Mouse (Mus musculus) hindbrain, embryonic 16.5 days (tissue): ENCODE measurements at regions not wholly inside any gene's neighbourhood (a gene's known extent, or its start where the extent isn't known, plus 50 kb on each side); places are given as distances from the start of the nearest gene placed in this dataset.

Experiments used
- ATAC-seq: fragments of 200-750 bp; cut with Nextera tagmentation; 2 replicates; pipeline ENCODE4 v1.8.0; 2017; ENCODE audit warnings: moderate TSS enrichment, moderate library complexity
- H3K27ac ChIP-seq: fragments of 300-500 bp; sonication (generic); 2 replicates; pipeline ENCODE4 v1.5.1; 2014; ENCODE audit warnings: low read depth, mild to moderate bottlenecking, control low read depth, low read length, moderate library complexity
- H3K27me3 ChIP-seq: fragments of 300-500 bp; sonication (generic); replicated peaks from 2 replicates; pipeline ENCODE4 v1.6.1; 2014; ENCODE audit warnings: low read length; ENCODE audit not compliant: control insufficient read depth, insufficient read depth
- H3K36me3 ChIP-seq: fragments of 300-500 bp; sonication (generic); 2 replicates; pipeline ENCODE4 v1.6.1; 2014; ENCODE audit warnings: mild to moderate bottlenecking, low read length, moderate library complexity, mixed read lengths; ENCODE audit not compliant: control insufficient read depth, insufficient read depth
- H3K4me1 ChIP-seq: fragments of 300-500 bp; sonication (generic); 2 replicates; pipeline ENCODE4 v1.6.1; 2014; ENCODE audit warnings: low read depth, low read length; ENCODE audit not compliant: control insufficient read depth, insufficient read depth
- H3K4me2 ChIP-seq: fragments of 300-500 bp; sonication (generic); 2 replicates; pipeline ENCODE4 v1.6.1; 2014; ENCODE audit warnings: mild to moderate bottlenecking, low read length, control low read depth, moderate library complexity
- H3K4me3 ChIP-seq: fragments of 300-500 bp; sonication (generic); 2 replicates; pipeline ENCODE4 v1.5.1; 2014; ENCODE audit warnings: mild to moderate bottlenecking, low read length, control low read depth, moderate library complexity
- H3K9ac ChIP-seq: fragments of 300-500 bp; sonication (generic); 2 replicates; pipeline ENCODE4 v1.6.1; 2014; ENCODE audit warnings: low read depth, mild to moderate bottlenecking, control low read depth, low read length, moderate library complexity
- H3K9me3 ChIP-seq: fragments of 300-500 bp; sonication (generic); 2 replicates; pipeline ENCODE4 v1.6.1; 2014; ENCODE audit warnings: mild to moderate bottlenecking, low read length, moderate library complexity; ENCODE audit not compliant: control insufficient read depth
- WGBS: fragments of 180-500 bp; shearing (Covaris S2); extraction: QIAGEN DNeasy Blood & Tissue Kit; methylation state at CpG from one replicate; pipeline ENCODE4 v1.1.7; 2014; 5-methylcytosine and 5-hydroxymethylcytosine counted together

DNA sequence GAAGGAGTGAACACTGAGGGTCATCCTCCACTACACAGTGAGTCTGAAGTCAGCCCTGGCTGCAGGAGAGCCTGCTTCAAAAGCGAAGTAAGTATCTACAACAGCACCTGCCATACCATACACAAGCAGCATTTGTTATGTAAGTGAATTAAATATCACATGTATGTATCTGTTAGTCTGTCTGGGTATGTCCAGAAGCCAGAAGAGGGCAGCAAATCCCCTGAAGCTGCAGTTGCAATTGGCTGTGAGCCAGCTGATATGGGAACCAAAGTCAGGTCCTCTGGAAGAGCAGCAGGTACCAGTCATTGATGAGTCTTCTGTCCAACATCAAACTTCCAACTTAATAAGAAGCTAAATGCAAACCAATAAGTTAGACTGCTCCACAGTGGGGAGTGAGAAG is 239.8 kb upstream of the Smim15 start:
- Histone ChIP-seq H3K27me3 (no peaks in the 10 kb centered on the region), H3K27ac (no peak overlapping the region), H3K4me1 (peaks cover 12% of the 10 kb centered on the region), H3K36me3 (0 out of 2 replicates have a peak, but pooled peaks cover 2% of the 10 kb centered on the region), H3K4me2 (no peak overlapping the region), H3K9me3 (no peaks in the 10 kb centered on the region), H3K4me3 (no peak overlapping the region), H3K9ac (no peak overlapping the region)
- 100% methylated on average over 1 of the region's 1 CpGs for WGBS
- no peak for ATAC-seq

DNA sequence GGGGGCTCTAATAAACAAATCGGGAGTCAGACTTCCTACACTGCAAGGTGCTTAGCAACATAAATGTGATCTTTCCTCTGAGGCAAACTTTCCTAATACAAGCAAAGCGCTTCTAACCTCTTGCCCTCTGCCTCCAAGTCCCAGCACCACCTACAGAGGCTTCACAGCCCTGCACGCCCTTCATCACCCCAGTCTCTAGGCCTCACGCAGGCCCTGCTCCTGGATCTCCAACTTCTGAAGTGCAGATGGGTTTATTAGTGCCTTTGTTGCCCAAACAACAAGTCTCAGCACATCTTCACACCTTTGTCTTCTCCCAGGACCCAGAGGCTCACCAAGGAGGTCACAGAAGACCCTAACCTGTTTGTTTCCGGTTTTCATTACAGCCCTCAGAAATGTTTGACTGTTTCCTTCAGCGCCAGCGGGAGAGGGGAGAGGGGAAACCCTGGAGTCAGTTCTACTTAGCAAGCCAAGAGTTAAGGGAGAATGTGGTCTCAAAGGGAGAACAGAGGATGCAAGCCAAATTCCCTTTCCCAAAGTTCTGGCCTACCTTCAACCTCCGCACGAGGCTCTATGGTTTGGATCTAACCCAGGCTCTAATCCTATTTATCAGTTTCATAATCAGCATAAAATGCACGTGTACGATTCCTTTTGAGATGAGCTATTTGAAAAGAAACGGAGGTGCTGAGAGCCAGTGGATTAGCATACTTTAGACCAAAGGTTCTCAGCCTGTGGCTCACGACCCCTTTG is 244.9 kb upstream of the Smim15 start:
- Histone ChIP-seq H3K4me2 (no peak overlapping the region), H3K9ac (no peak overlapping the region), H3K4me1 (peaks cover 24% of the 10 kb centered on the region), H3K36me3 (no peaks in the 10 kb centered on the region), H3K27ac (no peak overlapping the region), H3K9me3 (no peaks in the 10 kb centered on the region), H3K4me3 (no peak overlapping the region), H3K27me3 (no peaks in the 10 kb centered on the region)
- no peak for ATAC-seq
- WGBS = 19% methylated on average over 13 of the region's 13 CpGs

DNA sequence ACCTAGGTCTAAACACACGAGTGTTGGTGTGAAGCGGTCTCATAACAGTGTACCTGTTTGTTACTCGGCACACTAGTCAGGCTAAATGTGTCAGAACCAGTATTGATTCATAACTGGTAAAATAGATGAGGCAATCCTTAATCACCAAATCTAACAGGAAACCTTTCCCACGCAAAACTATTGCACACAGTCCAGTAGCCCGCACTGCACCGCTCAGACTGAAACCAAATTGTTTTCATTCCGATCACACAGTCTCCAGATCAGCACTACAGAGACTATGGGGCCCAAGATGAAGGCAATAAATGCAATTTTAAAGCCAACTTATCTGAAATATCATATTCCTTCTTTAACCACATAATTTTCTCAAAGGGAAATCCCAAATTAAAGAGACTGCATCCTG is 246.1 kb upstream of the Smim15 start:
- Histone ChIP-seq H3K4me2 (no peak overlapping the region), H3K36me3 (no peaks in the 10 kb centered on the region), H3K4me1 (peaks cover 30% of the 10 kb centered on the region), H3K27me3 (no peaks in the 10 kb centered on the region), H3K27ac (no peak overlapping the region), H3K9me3 (no peaks in the 10 kb centered on the region), H3K4me3 (no peak overlapping the region), H3K9ac (no peak overlapping the region)
- ATAC-seq = 0 out of 2 replicates have a peak, but pooled peaks have one; percentile 28
- 58% methylated on average over 7 of the region's 7 CpGs for WGBS

DNA sequence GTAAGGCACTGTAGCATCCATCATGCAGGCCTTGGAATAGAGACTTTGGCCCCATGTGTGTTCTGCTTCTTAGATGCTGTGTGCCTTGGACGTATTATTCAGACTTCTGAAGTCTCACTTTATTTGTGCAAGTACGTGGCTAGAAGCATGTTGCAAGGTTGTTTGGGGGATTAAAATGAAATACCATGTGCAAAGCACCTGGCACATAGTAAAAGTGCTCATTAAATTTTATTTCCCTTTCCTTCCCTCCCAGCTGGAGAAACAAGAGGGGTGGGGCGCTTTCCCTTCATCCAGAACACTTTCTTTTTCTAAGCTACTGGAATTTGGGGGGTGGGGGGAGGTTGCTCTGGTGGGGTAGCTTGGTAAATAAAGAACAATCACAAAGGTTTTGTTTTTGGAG is 248.7 kb upstream of the Smim15 start:
- H3K4me2 ChIP-seq = no peak overlapping the region
- peaks cover 32% of the 10 kb centered on the region for H3K4me1 ChIP-seq
- H3K27ac ChIP-seq = no peak overlapping the region
- H3K4me3 ChIP-seq = no peak overlapping the region
- no peaks in the 10 kb centered on the region for H3K36me3 ChIP-seq
- 64% methylated on average over 3 of the region's 3 CpGs for WGBS
- H3K9ac ChIP-seq = no peak overlapping the region
- ATAC-seq = no peak
- H3K27me3 ChIP-seq = no peaks in the 10 kb centered on the region
- no peaks in the 10 kb centered on the region for H3K9me3 ChIP-seq

DNA sequence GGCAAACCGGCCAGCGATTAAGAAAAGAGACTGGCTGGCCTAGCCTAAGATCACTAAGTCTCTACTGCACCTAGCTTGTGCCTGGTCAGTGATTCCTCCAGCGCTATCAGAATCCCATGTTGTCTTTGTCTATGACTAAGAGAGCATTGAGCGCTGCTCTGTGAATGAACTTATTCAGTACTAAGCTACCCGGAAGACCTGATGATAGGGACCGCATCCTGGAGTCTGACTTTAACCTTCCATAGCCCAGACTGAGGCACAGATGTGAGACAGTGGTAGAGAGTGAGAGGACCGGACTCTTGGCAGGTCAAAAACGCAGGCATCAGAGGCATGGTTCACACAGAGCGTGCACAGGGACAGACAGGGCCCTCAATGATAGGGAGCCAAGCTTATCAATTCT is 252.5 kb upstream of the Smim15 start:
- no peak for ATAC-seq
- no peak overlapping the region for H3K4me3 ChIP-seq
- WGBS = 78% methylated on average over 9 of the region's 9 CpGs

GRCm38 (mm10) chr13:107784971-107785370 is 259.3 kb upstream of the Smim15 start:
- Histone ChIP-seq H3K4me3 (no peak overlapping the region), H3K4me2 (no peak overlapping the region), H3K27ac (no peak overlapping the region), H3K36me3 (no peaks in the 10 kb centered on the region), H3K9ac (no peak overlapping the region), H3K4me1 (no peaks in the 10 kb centered on the region; the same call in 1 of the 2 replicates), H3K27me3 (no peaks in the 10 kb centered on the region), H3K9me3 (no peaks in the 10 kb centered on the region)
- 68% methylated on average over 5 of the region's 5 CpGs for WGBS
- ATAC-seq = no peak

More for the DNA sequence above, 252.5 kb upstream of the Smim15 start:
- Histone ChIP-seq H3K9me3 (no peaks in the 10 kb centered on the region), H3K4me2 (no peak overlapping the region), H3K27me3 (no peaks in the 10 kb centered on the region), H3K9ac (no peak overlapping the region), H3K36me3 (no peaks in the 10 kb centered on the region), H3K4me1 (peaks cover 11% of the 10 kb centered on the region), H3K27ac (no peak overlapping the region)

GRCm38 (mm10) chr13:107781741-107782140 is 262.5 kb upstream of the Smim15 start:
- H3K4me1 ChIP-seq = no peaks in the 10 kb centered on the region
- no peak overlapping the region for H3K4me2 ChIP-seq
- no peak overlapping the region for H3K27ac ChIP-seq
- no peak overlapping the region for H3K9ac ChIP-seq
- 91% methylated on average over 8 of the region's 8 CpGs for WGBS
- no peak overlapping the region for H3K4me3 ChIP-seq
- ATAC-seq = no peak
- no peaks in the 10 kb centered on the region for H3K9me3 ChIP-seq
- no peaks in the 10 kb centered on the region for H3K27me3 ChIP-seq
- H3K36me3 ChIP-seq = no peaks in the 10 kb centered on the region

DNA sequence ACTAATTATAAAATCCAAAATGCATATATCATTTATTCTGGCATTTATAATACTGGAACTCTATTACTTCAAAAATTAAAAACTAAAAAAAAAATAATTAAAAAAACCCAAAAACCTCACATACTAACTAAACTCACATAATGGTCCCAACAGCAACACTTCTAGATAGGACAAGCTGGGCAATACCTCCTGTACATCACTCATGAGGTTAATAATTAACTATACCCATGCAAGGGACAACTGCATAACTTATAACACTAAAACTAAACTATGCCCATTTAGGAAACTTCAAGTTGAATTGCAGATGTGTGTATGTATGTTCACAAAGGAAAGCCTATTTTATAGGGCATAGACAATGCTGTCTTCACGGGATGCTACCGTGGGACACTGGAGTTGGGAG is 263.0 kb upstream of the Smim15 start:
- 90% methylated on average over 2 of the region's 2 CpGs for WGBS
- no peaks in the 10 kb centered on the region for H3K4me1 ChIP-seq

DNA sequence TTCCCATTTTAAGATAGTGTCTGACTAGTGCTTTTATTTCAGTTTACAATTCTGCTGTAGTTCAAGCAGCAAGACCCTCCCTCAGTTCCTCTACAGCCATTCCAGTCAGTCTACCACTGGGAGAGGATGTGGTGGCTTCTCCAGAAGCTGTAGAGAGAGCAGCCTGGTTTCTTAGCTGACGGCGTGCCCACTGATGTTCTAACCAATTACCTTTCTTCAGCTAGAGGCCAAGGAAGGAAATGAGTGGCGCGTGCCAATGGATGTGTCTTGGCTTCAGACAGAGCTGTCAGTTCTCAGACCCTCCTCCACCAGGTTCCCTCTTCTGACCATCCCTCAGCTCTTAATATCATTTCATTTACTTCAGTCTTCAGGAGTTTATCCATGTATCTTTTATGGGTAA is 264.7 kb upstream of the Smim15 start:
- H3K4me2 ChIP-seq = no peak overlapping the region
- H3K27ac ChIP-seq = no peak overlapping the region
- no peak overlapping the region for H3K4me3 ChIP-seq
- no peaks in the 10 kb centered on the region for H3K27me3 ChIP-seq
- no peak for ATAC-seq
- no peaks in the 10 kb centered on the region for H3K9me3 ChIP-seq
- no peaks in the 10 kb centered on the region for H3K4me1 ChIP-seq
- no peaks in the 10 kb centered on the region for H3K36me3 ChIP-seq
- 88% methylated on average over 4 of the region's 4 CpGs for WGBS
- no peak overlapping the region for H3K9ac ChIP-seq

More for the DNA sequence above, 263.0 kb upstream of the Smim15 start:
- H3K27me3 ChIP-seq = no peaks in the 10 kb centered on the region
- no peak overlapping the region for H3K4me2 ChIP-seq
- no peak for ATAC-seq
- no peaks in the 10 kb centered on the region for H3K36me3 ChIP-seq
- H3K4me3 ChIP-seq = no peak overlapping the region
- no peak overlapping the region for H3K27ac ChIP-seq
- no peaks in the 10 kb centered on the region for H3K9me3 ChIP-seq
- H3K9ac ChIP-seq = no peak overlapping the region
